ENCODE assay signal across 12 mouse cellular contexts in genomic region chr11:72393669-72394068, GRCm38 (mm10). TPM values are rescaled to one million over a fixed set of nuclear protein-coding genes. Genes with fewer than 3 reads are reported as not detected.
DNase-seq lines count a peak whose midpoint lies in the region; ATAC-seq lines count a peak whose summit lies in the region.
"Had no signal": no experiment of that assay in that cellular context is flagged by ENCODE, and none has a peak within 500 bp of the region (broad histone marks: within the 10 kb centered on the region; RNA-seq: fewer than 3 reads in every experiment).

No protein-coding gene starts in this region.

- H3K27ac ChIP-seq in brown adipose tissue, adult 24 weeks (replicated peaks; ENCODE audit: low read depth, low read length), result peak overlapping the region; percentile 28; the same call in 1 of the 2 replicates

- ATAC-seq in megakaryocyte-erythroid progenitor cell, adult 5-6 weeks (replicated peaks; ENCODE audit: low FRiP score, low TSS enrichment, poor library complexity, severe bottlenecking), result no peak

- intact Hi-C loops in heart, postnatal 25 days (cut with DNase I), result no loop called here

- no peak overlapping the region for H3K4me3 ChIP-seq in brown adipose tissue, adult 24 weeks (ENCODE audit: insufficient read depth, low read depth, low read length)

- peaks cover 12% of the 10 kb centered on the region for H3K4me1 ChIP-seq in brown adipose tissue, adult 24 weeks (ENCODE audit: control insufficient read depth, insufficient read depth, insufficient read length, low read length)

- peak; percentile 63 to 73 for DNase-seq in kidney, postnatal 4 days
- no peak for DNase-seq in kidney, adult 18-20 months
- peak; percentile 76 for DNase-seq in adrenal gland, postnatal 10 days
- DNase-seq in heart, postnatal 25 days (ENCODE audit: low spot score), result peak; percentile 36
- DNase-seq in frontal cortex, postnatal 36 days (ENCODE audit: low spot score in 2 of 2), result no peak
- DNase-seq in thymus, postnatal 14 days, result no peak

RNA-seq across cellular contexts. Expression of gene Smtnl2, which starts 17.8 kb away (rescaled TPM):
- total RNA-seq in adrenal gland, postnatal 10 days (2021), result 10 to 100 TPM in 1 of 2 experiments, 1 to 10 TPM in 1; 6.6 to 14.7 TPM
- polyA plus RNA-seq in brown adipose tissue, adult 24 weeks (2012; ENCODE audit: insufficient read depth, insufficient read length, missing spikeins), result 8.2 and 14.4 TPM in 2 replicates
- 10 to 100 TPM; 19.0 to 21.6 TPM for total RNA-seq in heart, postnatal 25 days (2021)
- 0.50 and 0.52 TPM in 2 replicates for total RNA-seq in megakaryocyte-erythroid progenitor cell, adult 5-6 weeks (2014; fragmentation: Nextera tagmentation)
- total RNA-seq in megakaryocyte-erythroid progenitor cell, adult 5-6 weeks (2017), result 0.11 TPM in 1 of 2 replicates, not detected in the other
- polyA plus RNA-seq: G1E had no signal

RNA-seq across cellular contexts. Expression of gene Tekt1, which starts 31.4 kb away (rescaled TPM):
- total RNA-seq in adrenal gland, postnatal 10 days (2021), result under 1 TPM in 1 of 2 experiments, not detected in 1; 0.21 TPM
- polyA plus RNA-seq in brown adipose tissue, adult 24 weeks (2012; ENCODE audit: insufficient read depth, insufficient read length, missing spikeins), result not detected in 2 replicates
- not detected for total RNA-seq in heart, postnatal 25 days (2021)
- not detected in 2 replicates for total RNA-seq in megakaryocyte-erythroid progenitor cell, adult 5-6 weeks (2014; fragmentation: Nextera tagmentation)
- total RNA-seq in megakaryocyte-erythroid progenitor cell, adult 5-6 weeks (2017), result not detected in 2 replicates
- total RNA-seq: G1E had no signal
- polyA plus RNA-seq: G1E; liver, embryonic 16.5 days had no signal

RNA-seq across cellular contexts. Expression of gene Ggt6, which starts 41.7 kb away (rescaled TPM):
- 1 to 10 TPM; 2.7 to 3.5 TPM for total RNA-seq in adrenal gland, postnatal 10 days (2021)
- 0.99 TPM in 1 of 2 replicates, not detected in the other for polyA plus RNA-seq in brown adipose tissue, adult 24 weeks (2012; ENCODE audit: insufficient read depth, insufficient read length, missing spikeins)
- total RNA-seq in heart, postnatal 25 days (2021), result under 1 TPM in 1 of 2 experiments, not detected in 1; 0.31 TPM
- total RNA-seq in megakaryocyte-erythroid progenitor cell, adult 5-6 weeks (2014; fragmentation: Nextera tagmentation), result not detected in 2 replicates
- total RNA-seq in megakaryocyte-erythroid progenitor cell, adult 5-6 weeks (2017), result not detected in 2 replicates
- polyA plus RNA-seq: G1E; heart, embryonic 14.5 days; neural tube, embryonic 11.5 days had no signal

RNA-seq across cellular contexts. Expression of gene Mybbp1a, which starts 47.5 kb away (rescaled TPM):
- 10 to 100 TPM; 77.5 to 84.6 TPM for total RNA-seq in adrenal gland, postnatal 10 days (2021)
- 23.2 and 24.3 TPM in 2 replicates for polyA plus RNA-seq in brown adipose tissue, adult 24 weeks (2012; ENCODE audit: insufficient read depth, insufficient read length, missing spikeins)
- 10 to 100 TPM; 40.9 to 42.8 TPM for total RNA-seq in heart, postnatal 25 days (2021)
- total RNA-seq in megakaryocyte-erythroid progenitor cell, adult 5-6 weeks (2014; fragmentation: Nextera tagmentation), result 215 and 248 TPM in 2 replicates
- total RNA-seq in megakaryocyte-erythroid progenitor cell, adult 5-6 weeks (2017), result 185 and 248 TPM in 2 replicates

Comparison
In these comparisons a context has a peak if more than half of its experiments do, and no peak if none do; other contexts are left out.
1. DNase-seq: peak in kidney, postnatal 4 days (2 of 2), adrenal gland, postnatal 10 days (single experiment) and heart, postnatal 25 days (single experiment); none in kidney, adult 18-20 months (single experiment), frontal cortex, postnatal 36 days (0 of 2) and thymus, postnatal 14 days (single experiment).
2. RNA of gene Smtnl2, which starts 17.8 kb away (total RNA-seq): 19.0 to 21.6 TPM in heart, postnatal 25 days and 6.6 to 14.7 TPM in adrenal gland, postnatal 10 days; 0.11 to 0.52 TPM in megakaryocyte-erythroid progenitor cell, adult 5-6 weeks; every median in the first group is over 4 times any median in the second.